Mouse (Mus musculus) thymus, adult 2 months (tissue): ENCODE data around the gene Dnah6. TPM values are rescaled to one million over a fixed set of nuclear protein-coding genes. Genes with fewer than 3 reads are reported as not detected.
A peak's percentile ranks its signal among the peaks of the same experiment; 100 is the strongest.

Source experiments
- DNase-seq: peaks from one replicate; pipeline ENCODE4 v3.0.0; 2021
- H3K27ac ChIP-seq: fragments of 200-500 bp; 2 replicates; pipeline ENCODE4 v1.5.1; 2012; ENCODE audit warnings: low read length, control low read depth; ENCODE audit not compliant: control insufficient read depth, insufficient read depth
- H3K27me3 ChIP-seq: fragments of 200-500 bp; 2 replicates; pipeline ENCODE4 v1.6.1; 2012; ENCODE audit warnings: mild to moderate bottlenecking, low read length, moderate library complexity, mixed read lengths; ENCODE audit not compliant: control insufficient read depth, insufficient read depth
- H3K36me3 ChIP-seq: fragments of 200-500 bp; 2 replicates; pipeline ENCODE4 v1.6.1; 2012; ENCODE audit warnings: mild to moderate bottlenecking, low read length, moderate library complexity; ENCODE audit not compliant: control insufficient read depth, insufficient read depth
- H3K4me1 ChIP-seq: fragments of 200-500 bp; replicated peaks from 2 replicates; pipeline ENCODE4 v1.6.1; 2012; ENCODE audit warnings: low read length; ENCODE audit not compliant: control insufficient read depth, insufficient read depth
- H3K4me3 ChIP-seq: fragments of 200-500 bp; 2 replicates; pipeline ENCODE4 v1.5.1; 2012; ENCODE audit warnings: mild to moderate bottlenecking, low read length, control low read depth, moderate library complexity; ENCODE audit not compliant: control insufficient read depth, insufficient read depth
- CTCF ChIP-seq: fragments of 200-500 bp; IDR thresholded peaks from 2 replicates; pipeline ENCODE4 v1.5.1; 2012; ENCODE audit warnings: mild to moderate bottlenecking, control low read depth, low read length, moderate library complexity, borderline replicate concordance; ENCODE audit not compliant: control insufficient read depth, poor library complexity, insufficient read depth; ENCODE audit errors: extremely low read depth
- POLR2A ChIP-seq: fragments of 200-500 bp; IDR thresholded peaks from 2 replicates; pipeline ENCODE4 v1.6.1; 2012; ENCODE audit warnings: mild to moderate bottlenecking, low read length, control low read depth, moderate library complexity; ENCODE audit not compliant: control insufficient read depth, poor library complexity, insufficient read depth; ENCODE audit errors: extremely low read depth
- WGBS: fragments of 180-500 bp; shearing (Covaris S2); methylation state at CpG from one replicate; pipeline ENCODE4 v1.1.7; 2018; 5-methylcytosine and 5-hydroxymethylcytosine counted together
- polyA plus RNA-seq: library from polyadenylated mRNA; depleted of rRNA; stranded (reverse); fragments of >200 nt; gene quantifications from 2 replicates; pipeline ENCODE4 v1.2.3, GENCODE M21; 2012

The Dnah6 gene
- polyA plus RNA-seq, 1 experiment: 0.11 TPM

- no peaks in the 10 kb centered on the region for H3K36me3 ChIP-seq
- 94% methylated on average over 13 of the region's 13 CpGs for WGBS
- H3K27ac ChIP-seq: no peak overlapping the region
- no peak for DNase-seq
- H3K4me3 ChIP-seq: no peak overlapping the region
- H3K27me3 ChIP-seq: no peaks in the 10 kb centered on the region
- no peak for TF ChIP-seq POLR2A
- TF ChIP-seq CTCF: no peak
- no peaks in the 10 kb centered on the region for H3K4me1 ChIP-seq
Observed at GRCm38 (mm10) chr6:73014317-73015160, 206.9 kb downstream of the Dnah6 start.

- Histone ChIP-seq H3K4me1 (0 out of 2 replicates have a peak, but pooled peaks cover 4% of the 10 kb centered on the region), H3K27me3 (no peaks in the 10 kb centered on the region), H3K4me3 (no peak overlapping the region), H3K36me3 (no peaks in the 10 kb centered on the region), H3K27ac (no peak overlapping the region)
- TF ChIP-seq CTCF: no peak
- TF ChIP-seq POLR2A: no peak
- WGBS: 96% methylated on average over 8 of the region's 8 CpGs
- no peak for DNase-seq
Observed at GRCm38 (mm10) chr6:73012931-73013330, 208.5 kb downstream of the Dnah6 start.

- WGBS: 85% methylated on average over 6 of the region's 6 CpGs
- no peaks in the 10 kb centered on the region for H3K27me3 ChIP-seq
- H3K27ac ChIP-seq: no peak overlapping the region
- H3K4me1 ChIP-seq: 0 out of 2 replicates have a peak, but pooled peaks cover 4% of the 10 kb centered on the region
- no peak for TF ChIP-seq CTCF
- TF ChIP-seq POLR2A: no peak
- H3K4me3 ChIP-seq: no peak overlapping the region
- H3K36me3 ChIP-seq: no peaks in the 10 kb centered on the region
- no peak for DNase-seq
Observed at GRCm38 (mm10) chr6:73011827-73012226, 209.6 kb downstream of the Dnah6 start.

GRCm38 (mm10) chr6:73010073-73010472 lies 211.4 kb downstream of the Dnah6 start:
- H3K4me3 ChIP-seq: no peak overlapping the region
- 0 out of 2 replicates have a peak, but pooled peaks cover 4% of the 10 kb centered on the region for H3K4me1 ChIP-seq
- peak; percentile 76 for DNase-seq
- WGBS: 43% methylated on average over 6 of the region's 6 CpGs
- no peaks in the 10 kb centered on the region for H3K36me3 ChIP-seq
- H3K27me3 ChIP-seq: no peaks in the 10 kb centered on the region
- no peak for TF ChIP-seq POLR2A
- TF ChIP-seq CTCF: peak; percentile 60; the same call in 1 of the 2 replicates
- no peak overlapping the region for H3K27ac ChIP-seq

GRCm38 (mm10) chr6:73003601-73004000 lies 217.8 kb downstream of the Dnah6 start:
- 93% methylated on average over 5 of the region's 5 CpGs for WGBS
- TF ChIP-seq CTCF: no peak
- TF ChIP-seq POLR2A: no peak

GRCm38 (mm10) chr6:73002391-73002790 lies 219.1 kb downstream of the Dnah6 start:
- Histone ChIP-seq H3K27ac (no peak overlapping the region), H3K4me3 (no peak overlapping the region), H3K4me1 (peaks cover 7% of the 10 kb centered on the region; the same call in 1 of the 2 replicates), H3K27me3 (no peaks in the 10 kb centered on the region), H3K36me3 (no peaks in the 10 kb centered on the region)
- no peak for DNase-seq
- TF ChIP-seq CTCF: no peak
- TF ChIP-seq POLR2A: no peak
- 80% methylated on average over 1 of the region's 1 CpGs for WGBS

More at GRCm38 (mm10) chr6:73003601-73004000, 217.8 kb downstream of the Dnah6 start:
- DNase-seq: no peak
- H3K27me3 ChIP-seq: no peaks in the 10 kb centered on the region
- H3K4me1 ChIP-seq: peaks cover 9% of the 10 kb centered on the region; the same call in 1 of the 2 replicates
- H3K27ac ChIP-seq: no peak overlapping the region
- H3K36me3 ChIP-seq: no peaks in the 10 kb centered on the region
- H3K4me3 ChIP-seq: no peak overlapping the region

GRCm38 (mm10) chr6:72998809-72999208 lies 222.6 kb downstream of the Dnah6 start:
- no peak for TF ChIP-seq CTCF
- TF ChIP-seq POLR2A: no peak
- H3K4me1 ChIP-seq: peaks cover 12% of the 10 kb centered on the region

More at GRCm38 (mm10) chr6:72998809-72999208, 222.6 kb downstream of the Dnah6 start:
- Histone ChIP-seq H3K4me3 (no peak overlapping the region), H3K27me3 (no peaks in the 10 kb centered on the region), H3K27ac (no peak overlapping the region), H3K36me3 (no peaks in the 10 kb centered on the region)
- WGBS: 90% methylated on average over 1 of the region's 1 CpGs
- DNase-seq: no peak
